Mouse (Mus musculus) stomach, postnatal 0 days (tissue): ENCODE results near the gene Snx1.

ENCODE experiments used
- CTCF ChIP-seq: IDR thresholded peaks from 2 replicates; pipeline ENCODE4 v1.5.1; 2016; ENCODE audit warnings: antibody characterized with exemption, low read depth, mild to moderate bottlenecking, moderate library complexity
- EP300 ChIP-seq: optimal IDR thresholded peaks from 2 replicates; pipeline ENCODE3; 2016; ENCODE audit warnings: antibody characterized with exemption

GRCm38 (mm10) chr9:66038581-66038980 lies 87.8 kb downstream of the Snx1 start:
- TF ChIP-seq CTCF = no peak
- TF ChIP-seq EP300 = no peak
